Mouse (Mus musculus): ENCODE data around the gene Rnpepl1.

DNA sequence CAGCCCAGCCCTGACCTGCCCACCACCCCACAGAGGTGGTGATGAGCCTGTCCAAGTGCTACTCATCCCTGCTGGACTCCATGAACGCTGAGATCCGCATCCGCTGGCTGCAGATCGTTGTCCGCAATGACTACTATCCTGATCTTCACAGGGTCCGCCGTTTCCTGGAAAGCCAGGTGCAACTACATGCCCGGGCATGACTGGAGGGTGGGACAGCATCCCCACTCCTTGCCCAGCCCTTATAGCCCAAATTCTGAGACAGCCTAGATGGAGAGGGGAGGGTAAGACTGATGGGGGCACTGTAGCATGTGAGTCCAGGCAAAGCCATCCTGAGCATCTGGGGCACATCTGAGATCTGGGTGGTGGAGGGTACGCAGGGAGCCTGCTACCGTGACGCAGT is 8.6 kb downstream of the Rnpepl1 start:
- TF ChIP-seq CTCF (IDR thresholded peaks at IDR 0.05; ENCODE audit: borderline replicate concordance, extremely low read depth, insufficient read depth, insufficient read length) = no peak
- no peak for TF ChIP-seq POLR2A (IDR thresholded peaks at IDR 0.05; ENCODE audit: borderline replicate concordance, extremely low read depth, insufficient read depth, insufficient read length, poor library complexity, severe bottlenecking)
